Mouse (Mus musculus): ENCODE results near the gene Ankdd1a.

- TF ChIP-seq CTCF (IDR thresholded peaks at IDR 0.05; ENCODE audit: low read depth) (no peak), EP300 (optimal IDR thresholded peaks at IDR 0.05) (no peak)
Measured at GRCm38 (mm10) chr9:65532986-65533385, 13.0 kb upstream of the Ankdd1a start.

Data from stomach, postnatal 0 days (tissue).